ENCODE assay signal across 8 mouse cellular contexts in genomic region chr7:127778350-127778749, GRCm38 (mm10). TPM values are rescaled to one million over a fixed set of nuclear protein-coding genes. Genes with fewer than 3 reads are reported as not detected.
A peak's percentile ranks its signal among the peaks of the same experiment; 100 is the strongest.
DNase-seq lines count a peak whose midpoint lies in the region; ATAC-seq and TF ChIP-seq lines count a peak whose summit lies in the region.

No protein-coding gene starts in this region.

- WGBS in liver, embryonic 11.5 days = 82% methylated on average over 4 of the region's 4 CpGs

- no peaks in the 10 kb centered on the region for H3K27me3 ChIP-seq in testis, adult 2 months (ENCODE audit: control insufficient read depth, insufficient read depth, low read length)
- no peaks in the 10 kb centered on the region for H3K27me3 ChIP-seq in liver, embryonic 11.5 days (replicated peaks; ENCODE audit: control insufficient read depth, insufficient read depth, low read length)

- DNase-seq in cerebellum, adult 11-12 months = peak; percentile 55
- DNase-seq in testis, postnatal 14 days (ENCODE audit: low spot score) = no peak
- no peak for DNase-seq in liver, embryonic 11.5 days (ENCODE audit: low spot score)
- no peak for DNase-seq in ovary, postnatal 10 days (ENCODE audit: low spot score)
- no peak for DNase-seq in left cerebral cortex, adult 11 months (ENCODE audit: low spot score)
- DNase-seq in urinary bladder, adult 2 months (ENCODE audit: low spot score) = no peak

- H3K36me3 ChIP-seq in testis, adult 2 months (ENCODE audit: control insufficient read depth, insufficient read depth, low read length) = peaks cover 7% of the 10 kb centered on the region
- peaks cover 24% of the 10 kb centered on the region for H3K36me3 ChIP-seq in liver, embryonic 11.5 days (ENCODE audit: control insufficient read depth, insufficient read depth, low read length)

- peak overlapping the region; percentile 94 for H3K4me2 ChIP-seq in liver, embryonic 11.5 days

- H3K4me1 ChIP-seq in testis, adult 2 months (ENCODE audit: control insufficient read depth, insufficient read depth, low read length) = peaks cover 7% of the 10 kb centered on the region
- H3K4me1 ChIP-seq in liver, embryonic 11.5 days (replicated peaks; ENCODE audit: control insufficient read depth, insufficient read depth, low read length) = peaks cover 20% of the 10 kb centered on the region

- ATAC-seq in cerebellum, adult (ENCODE audit: insufficient number of reproducible peaks, low FRiP score, low TSS enrichment) = no peak
- no peak for ATAC-seq in liver, embryonic 11.5 days (replicated peaks; ENCODE audit: low FRiP score)

- H3K4me3 ChIP-seq in testis, adult 2 months (ENCODE audit: control insufficient read depth, low read depth, low read length) = peak overlapping the region; percentile 97
- peak overlapping the region; percentile 98 for H3K4me3 ChIP-seq in liver, embryonic 11.5 days (ENCODE audit: low read depth, low read length)

- H3K27ac ChIP-seq in testis, adult 2 months (ENCODE audit: control insufficient read depth, insufficient read depth, low read depth, low read length) = peak overlapping the region; percentile 90; the same call in 1 of the 2 replicates
- H3K27ac ChIP-seq in liver, embryonic 11.5 days (ENCODE audit: low read depth, low read length) = no peak overlapping the region

- TF ChIP-seq CTCF in testis, adult 2 months (IDR thresholded peaks at IDR 0.05; ENCODE audit: control insufficient read depth, insufficient read depth, insufficient replicate concordance, low read depth, low read length) = no peak

- H3K9ac ChIP-seq in liver, embryonic 11.5 days (ENCODE audit: low read depth, low read length) = peak overlapping the region; percentile 96

- TF ChIP-seq POLR2A in testis, adult 2 months (IDR thresholded peaks at IDR 0.05; ENCODE audit: control insufficient read depth, low read depth, low read length) = no peak

- H3K9me3 ChIP-seq in liver, embryonic 11.5 days (ENCODE audit: control insufficient read depth, low read length) = no peaks in the 10 kb centered on the region

RNA-seq across cellular contexts. Expression of gene Setd1a, which starts 1.9 kb away (rescaled TPM):
- polyA plus RNA-seq in testis, adult 2 months (2012; rRNA removed) = 15.9 and 18.2 TPM in 2 replicates
- polyA plus RNA-seq in liver, embryonic 11.5 days (2014; fragmentation: Nextera tagmentation; extraction: Ambion mirVana) = 24.2 and 26.0 TPM in 2 replicates
- 4.8 and 13.9 TPM in 2 replicates for polyA plus RNA-seq in urinary bladder, adult 2 months (2012; rRNA removed)

RNA-seq across cellular contexts. Expression of gene Gm49388, which starts 7.1 kb away (rescaled TPM):
- not detected in 2 replicates for polyA plus RNA-seq in testis, adult 2 months (2012; rRNA removed)
- polyA plus RNA-seq in liver, embryonic 11.5 days (2014; fragmentation: Nextera tagmentation; extraction: Ambion mirVana) = not detected in 2 replicates
- polyA plus RNA-seq in urinary bladder, adult 2 months (2012; rRNA removed) = 0.21 TPM in 1 of 2 replicates, not detected in the other

RNA-seq across cellular contexts. Expression of gene Orai3, which starts 8.7 kb away (rescaled TPM):
- polyA plus RNA-seq in testis, adult 2 months (2012; rRNA removed) = 13.8 and 13.9 TPM in 2 replicates
- 22.0 and 23.7 TPM in 2 replicates for polyA plus RNA-seq in liver, embryonic 11.5 days (2014; fragmentation: Nextera tagmentation; extraction: Ambion mirVana)
- 36.0 and 42.3 TPM in 2 replicates for polyA plus RNA-seq in urinary bladder, adult 2 months (2012; rRNA removed)

RNA-seq across cellular contexts. Expression of gene Hsd3b7, which starts 22.1 kb away (rescaled TPM):
- 6.1 and 7.1 TPM in 2 replicates for polyA plus RNA-seq in testis, adult 2 months (2012; rRNA removed)
- 31.4 and 32.4 TPM in 2 replicates for polyA plus RNA-seq in liver, embryonic 11.5 days (2014; fragmentation: Nextera tagmentation; extraction: Ambion mirVana)
- polyA plus RNA-seq in urinary bladder, adult 2 months (2012; rRNA removed) = 65.7 and 77.6 TPM in 2 replicates

RNA-seq across cellular contexts. Expression of gene Fbxl19, which starts 34.0 kb away (rescaled TPM):
- polyA plus RNA-seq in testis, adult 2 months (2012; rRNA removed) = 36.9 and 37.2 TPM in 2 replicates
- polyA plus RNA-seq in liver, embryonic 11.5 days (2014; fragmentation: Nextera tagmentation; extraction: Ambion mirVana) = 3.1 and 3.7 TPM in 2 replicates
- polyA plus RNA-seq in urinary bladder, adult 2 months (2012; rRNA removed) = 14.5 and 15.5 TPM in 2 replicates
